Mouse (Mus musculus) brown adipose tissue, adult 24 weeks (tissue): ENCODE measurements around the gene Tpo. TPM values are rescaled to one million over a fixed set of nuclear protein-coding genes. Genes with fewer than 3 reads are reported as not detected.

Experiments
- H3K27ac ChIP-seq: fragments of 200-500 bp; replicated peaks from 2 replicates; pipeline ENCODE4 v1.5.1; 2012; ENCODE audit warnings: low read depth, mild to moderate bottlenecking, low read length
- H3K4me1 ChIP-seq: fragments of 200-500 bp; 2 replicates; pipeline ENCODE4 v1.6.1; 2012; ENCODE audit warnings: low read length, mixed read lengths; ENCODE audit not compliant: control insufficient read depth, insufficient read depth, insufficient read length
- H3K4me3 ChIP-seq: fragments of 200-500 bp; 2 replicates; pipeline ENCODE4 v1.5.1; 2012; ENCODE audit warnings: low read depth, mild to moderate bottlenecking, low read length, moderate library complexity; ENCODE audit not compliant: insufficient read depth
- polyA plus RNA-seq: library from polyadenylated mRNA; stranded (reverse); fragments of >200 nt; gene quantifications from 2 replicates; pipeline ENCODE4 v1.2.4, GENCODE M21; 2012; ENCODE audit not compliant: missing spikeins, insufficient read depth, insufficient read length

Gene Tpo
- polyA plus RNA-seq, 1 experiment = not detected

DNA sequence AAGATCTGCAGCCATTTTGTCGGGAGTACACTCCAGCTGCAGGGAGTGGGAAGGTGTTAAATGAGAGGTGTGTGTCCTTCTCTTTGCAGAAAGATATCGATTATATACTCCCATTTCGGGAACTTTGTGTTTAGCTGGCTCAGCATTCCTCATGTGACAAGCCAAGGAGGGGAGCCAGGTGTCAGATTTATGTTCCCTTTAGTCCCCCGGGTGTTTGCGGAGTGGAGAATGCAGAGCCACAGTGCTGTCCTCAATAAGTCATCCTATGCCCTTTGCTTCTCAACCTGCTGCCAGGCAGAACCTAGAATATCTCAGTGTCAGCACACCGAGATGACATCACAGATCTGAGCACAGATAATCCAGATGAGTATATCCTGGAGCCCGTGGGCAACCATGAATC lies 10.1 kb downstream of the Tpo start:
- H3K4me3 ChIP-seq = no peak overlapping the region
- no peaks in the 10 kb centered on the region for H3K4me1 ChIP-seq
- H3K27ac ChIP-seq = no peak overlapping the region

GRCm38 (mm10) chr12:30112271-30112670 lies 20.2 kb downstream of the Tpo start:
- H3K4me1 ChIP-seq = no peaks in the 10 kb centered on the region
- H3K4me3 ChIP-seq = no peak overlapping the region
- no peak overlapping the region for H3K27ac ChIP-seq

- Histone ChIP-seq H3K27ac (no peak overlapping the region), H3K4me3 (no peak overlapping the region), H3K4me1 (no peaks in the 10 kb centered on the region)
Measured at GRCm38 (mm10) chr12:30109646-30110605, 22.5 kb downstream of the Tpo start.

- no peak overlapping the region for H3K27ac ChIP-seq
- no peaks in the 10 kb centered on the region for H3K4me1 ChIP-seq
- H3K4me3 ChIP-seq = no peak overlapping the region
Measured at GRCm38 (mm10) chr12:30102891-30103565, 29.4 kb downstream of the Tpo start.

DNA sequence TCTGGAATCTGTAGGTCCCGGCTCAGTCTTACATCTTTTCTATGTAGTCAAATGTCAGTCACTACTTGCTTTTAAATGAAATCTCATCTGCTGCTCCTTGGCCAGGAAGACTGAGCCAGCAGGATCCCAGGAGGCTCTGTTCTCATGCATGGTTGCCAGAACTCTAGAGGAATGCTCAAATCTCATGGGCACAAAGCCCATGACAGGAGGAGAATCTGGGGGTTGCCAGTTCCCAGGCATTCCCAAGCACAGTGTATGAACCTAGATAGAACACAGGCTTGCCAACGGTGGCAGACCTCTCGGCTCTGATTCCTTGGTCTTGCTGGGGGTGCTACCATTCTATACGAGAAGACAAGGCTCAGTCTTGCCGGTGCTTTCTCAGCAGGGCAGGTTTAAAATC lies 40.3 kb downstream of the Tpo start:
- Histone ChIP-seq H3K4me3 (no peak overlapping the region), H3K4me1 (peaks cover 10% of the 10 kb centered on the region), H3K27ac (no peak overlapping the region)

GRCm38 (mm10) chr12:30083971-30084370 lies 48.5 kb downstream of the Tpo start:
- no peak overlapping the region for H3K4me3 ChIP-seq
- no peak overlapping the region for H3K27ac ChIP-seq
- H3K4me1 ChIP-seq = peaks cover 7% of the 10 kb centered on the region; the same call in 1 of the 2 replicates

DNA sequence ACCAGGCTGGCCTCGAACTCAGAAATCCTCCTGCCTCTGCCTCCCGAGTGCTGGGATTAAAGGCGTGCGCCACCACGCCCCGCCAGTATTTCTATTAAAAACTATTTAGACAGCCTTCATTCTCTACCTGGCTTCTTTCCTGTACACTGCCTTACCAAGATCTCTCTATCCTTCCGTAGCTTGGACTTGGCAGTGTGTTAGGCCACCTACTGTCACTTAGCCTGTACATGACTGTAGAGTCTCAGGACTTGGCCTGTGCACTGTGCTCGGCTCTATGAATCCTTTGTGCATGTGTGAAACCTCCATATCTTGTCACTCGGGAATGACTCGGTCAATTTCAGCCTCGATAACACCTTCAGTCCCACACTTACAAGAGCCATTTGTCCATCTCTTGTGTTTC lies 55.4 kb downstream of the Tpo start:
- Histone ChIP-seq H3K4me3 (no peak overlapping the region), H3K27ac (peak overlapping the region; percentile 88), H3K4me1 (peaks cover 6% of the 10 kb centered on the region; the same call in 1 of the 2 replicates)

GRCm38 (mm10) chr12:30076316-30076715 lies 56.1 kb downstream of the Tpo start:
- peak overlapping the region; percentile 50; the same call in 1 of the 2 replicates for H3K27ac ChIP-seq
- no peak overlapping the region for H3K4me3 ChIP-seq
- H3K4me1 ChIP-seq = peaks cover 6% of the 10 kb centered on the region; the same call in 1 of the 2 replicates

DNA sequence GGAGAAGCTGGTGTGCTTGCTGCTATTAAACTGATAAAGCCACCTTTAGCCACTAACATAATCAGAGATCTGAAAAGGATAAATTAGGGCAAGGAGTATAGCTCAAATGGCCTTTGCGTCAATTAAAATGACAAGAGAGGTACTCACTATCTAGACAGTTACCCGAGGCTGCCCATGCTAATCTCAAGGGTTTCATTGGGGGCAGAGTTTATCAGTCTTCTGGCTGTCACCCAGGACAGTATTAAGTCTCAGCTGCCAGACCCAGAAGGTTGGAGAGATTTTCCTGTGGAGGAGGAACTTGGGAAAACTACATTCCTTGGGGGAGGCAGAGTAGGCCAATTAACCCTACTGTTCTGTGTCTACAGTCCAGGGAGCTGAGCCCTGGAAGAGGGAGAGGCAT lies 63.1 kb downstream of the Tpo start:
- no peak overlapping the region for H3K4me3 ChIP-seq
- H3K4me1 ChIP-seq = no peaks in the 10 kb centered on the region
- H3K27ac ChIP-seq = no peak overlapping the region

- H3K4me3 ChIP-seq = no peak overlapping the region
- no peaks in the 10 kb centered on the region for H3K4me1 ChIP-seq
- H3K27ac ChIP-seq = no peak overlapping the region
Measured at GRCm38 (mm10) chr12:30067806-30068205, 64.6 kb downstream of the Tpo start.

GRCm38 (mm10) chr12:30062118-30062505 lies 70.3 kb downstream of the Tpo start:
- no peak overlapping the region for H3K27ac ChIP-seq
- no peak overlapping the region for H3K4me3 ChIP-seq
- no peaks in the 10 kb centered on the region for H3K4me1 ChIP-seq

DNA sequence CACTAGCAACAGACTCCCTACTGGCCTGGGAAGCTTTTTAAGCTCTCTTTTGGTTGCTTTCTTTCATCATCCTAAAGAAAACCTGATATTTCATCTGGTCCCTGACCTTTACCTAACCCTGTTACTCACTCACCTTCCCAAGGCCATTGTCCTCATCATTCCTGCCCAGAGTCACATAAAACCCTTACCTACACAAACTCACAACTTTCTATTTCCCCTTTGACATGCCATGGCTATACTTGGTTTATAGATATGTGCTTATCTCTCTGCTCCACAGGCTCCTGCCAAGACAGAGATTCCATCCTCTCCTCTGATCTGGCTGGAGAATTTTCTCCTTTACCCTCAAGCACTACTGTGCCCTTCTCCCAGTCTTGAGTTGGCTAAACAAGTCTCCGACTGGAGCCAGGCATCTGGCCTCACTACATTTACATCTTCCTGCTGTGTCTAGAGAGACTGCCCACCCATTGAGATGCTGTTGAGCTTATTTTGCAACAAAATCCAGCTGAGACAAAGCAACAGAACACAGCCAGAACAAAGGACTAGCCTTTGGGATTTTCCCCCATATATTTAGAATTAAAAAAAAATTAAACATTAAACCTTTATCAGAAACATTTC lies 70.8 kb downstream of the Tpo start:
- no peaks in the 10 kb centered on the region for H3K4me1 ChIP-seq
- H3K4me3 ChIP-seq = no peak overlapping the region
- H3K27ac ChIP-seq = no peak overlapping the region

DNA sequence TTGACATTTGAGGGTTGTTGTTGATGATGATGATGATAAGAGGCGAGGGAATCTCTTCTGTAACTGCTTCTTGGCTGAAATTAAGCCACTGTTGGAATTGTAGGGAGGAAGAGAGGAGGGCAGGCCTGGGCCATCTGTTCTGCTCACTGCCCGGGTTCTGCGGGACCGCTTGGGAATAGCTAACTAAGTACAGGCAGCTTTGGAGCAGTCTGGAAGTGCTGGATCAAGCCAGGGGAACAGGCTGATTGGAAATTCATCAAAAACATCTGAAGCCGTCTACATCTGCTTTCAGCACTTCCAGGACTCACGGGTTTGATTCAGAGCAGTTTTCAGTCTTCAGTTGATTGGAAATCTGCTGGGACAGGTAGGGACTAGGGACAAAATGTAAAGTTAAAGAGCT lies 74.4 kb downstream of the Tpo start:
- Histone ChIP-seq H3K4me1 (no peaks in the 10 kb centered on the region), H3K27ac (no peak overlapping the region), H3K4me3 (no peak overlapping the region)

DNA sequence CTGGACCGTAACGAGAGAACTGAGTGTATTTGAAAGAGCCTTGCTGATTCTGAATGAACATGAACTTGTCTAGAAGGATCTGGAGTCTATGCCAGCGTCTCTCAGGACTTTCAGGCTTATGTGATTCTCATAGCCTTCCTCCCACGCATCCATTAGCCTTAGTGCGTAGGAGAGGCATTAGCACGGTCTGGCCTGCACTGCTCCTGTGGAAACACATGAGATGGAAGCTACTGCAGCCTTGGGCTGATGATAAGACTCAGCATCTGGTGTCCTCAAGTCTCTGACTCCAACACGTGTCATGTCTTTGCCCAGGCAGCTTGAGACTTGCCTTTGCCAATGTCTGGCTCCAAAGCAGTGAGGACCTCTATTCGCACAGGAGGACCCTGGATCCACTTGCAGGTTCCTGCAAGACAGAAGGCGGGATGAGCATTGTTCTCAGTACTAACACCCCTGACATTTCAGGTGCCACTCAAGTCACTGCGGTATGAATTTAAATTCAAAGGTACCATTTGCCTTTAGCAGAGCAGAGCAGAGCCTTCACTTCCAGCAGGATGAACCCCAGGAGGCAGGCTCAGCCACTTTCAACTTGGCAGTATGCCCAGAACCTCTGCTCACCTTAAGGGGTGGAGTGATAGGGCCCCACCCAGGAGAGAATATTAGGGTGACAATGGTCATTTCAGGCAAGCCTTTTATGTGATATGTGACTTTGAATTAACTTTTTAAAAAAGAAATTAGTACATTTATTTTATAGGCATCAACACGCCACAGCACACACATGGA lies 77.5 kb downstream of the Tpo start:
- Histone ChIP-seq H3K4me1 (no peaks in the 10 kb centered on the region), H3K27ac (no peak overlapping the region), H3K4me3 (no peak overlapping the region)

GRCm38 (mm10) chr12:30050235-30050634 lies 82.2 kb downstream of the Tpo start:
- Histone ChIP-seq H3K4me3 (no peak overlapping the region), H3K27ac (no peak overlapping the region), H3K4me1 (no peaks in the 10 kb centered on the region)
